Mouse (Mus musculus): ENCODE data around the gene Olfr1324.
"Not testable (repeated sequence)": the region's sequence is repeated elsewhere in the genome, so short reads cannot be mapped to it uniquely, and the experiment has no call there.

Gene Olfr1324

DNA sequence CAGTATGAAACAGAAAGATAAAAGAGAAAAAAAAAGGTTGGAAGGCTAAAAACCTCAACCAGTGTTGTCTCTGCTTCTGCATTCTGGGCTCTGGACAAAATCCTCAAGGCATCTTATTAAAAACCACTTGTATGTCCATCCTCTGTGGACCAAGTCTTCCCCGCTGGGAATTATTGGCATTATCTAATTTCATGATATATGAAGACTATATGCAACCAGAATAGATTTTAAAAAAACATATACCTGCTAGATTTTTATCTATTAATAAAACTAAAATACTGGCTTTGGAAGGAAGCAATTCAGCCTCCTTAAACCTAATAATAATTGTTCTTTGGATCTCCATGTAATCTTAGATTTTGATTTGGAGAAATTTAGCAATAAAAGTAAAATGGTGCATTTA is at the start of gene Olfr1324:
TSS of gene Olfr1324 (minus strand) at position 101 of the 400 bp plus-strand sequence.
- DNase-seq (ENCODE audit: inconsistent ontology term), result no peak

DNA sequence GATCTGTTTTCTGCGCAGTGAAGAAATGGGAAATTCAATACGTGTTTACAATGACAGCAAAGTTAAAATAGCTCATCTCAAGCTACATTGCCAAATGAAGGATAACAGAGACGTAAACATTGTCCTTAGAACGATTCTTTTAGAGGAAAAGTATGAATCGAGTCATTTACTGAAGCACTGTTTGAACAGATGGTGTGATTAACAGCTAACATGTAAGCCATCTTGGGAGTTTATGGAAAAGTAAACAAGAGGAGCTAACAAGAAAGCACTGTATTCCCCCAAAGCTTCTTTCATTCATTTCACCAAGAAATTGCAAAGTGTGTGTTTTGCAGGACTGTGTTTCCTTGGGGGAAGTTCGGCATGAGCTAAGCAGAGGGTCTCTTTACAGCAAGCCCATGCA is 42.0 kb upstream of the Olfr1324 start:
- DNase-seq (ENCODE audit: inconsistent ontology term), result not testable (repeated sequence)

DNA sequence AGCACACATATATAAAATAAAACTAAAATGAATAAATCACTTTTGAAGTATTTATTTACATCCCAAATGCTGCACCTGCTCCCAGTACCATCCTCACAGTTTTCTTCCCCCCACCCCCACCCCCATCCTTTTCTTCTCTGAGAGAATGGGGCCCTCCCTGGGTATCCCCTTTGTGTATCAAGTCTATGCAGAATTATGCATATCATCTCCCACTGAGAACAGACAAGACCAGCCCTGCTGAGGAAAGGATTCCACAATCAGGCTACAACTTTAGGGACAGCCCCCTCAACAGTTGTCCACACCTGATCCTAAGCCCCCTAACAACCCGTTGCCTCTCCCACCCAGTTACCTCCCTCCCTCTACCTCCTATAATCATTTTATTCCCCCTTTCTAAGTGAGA is 27.8 kb upstream of the Olfr1324 start:
- no peak for DNase-seq (ENCODE audit: inconsistent ontology term)

GRCm38 (mm10) chrX:50443352-50443751 is 15.1 kb upstream of the Olfr1324 start:
- no peak for DNase-seq (ENCODE audit: inconsistent ontology term)

DNA sequence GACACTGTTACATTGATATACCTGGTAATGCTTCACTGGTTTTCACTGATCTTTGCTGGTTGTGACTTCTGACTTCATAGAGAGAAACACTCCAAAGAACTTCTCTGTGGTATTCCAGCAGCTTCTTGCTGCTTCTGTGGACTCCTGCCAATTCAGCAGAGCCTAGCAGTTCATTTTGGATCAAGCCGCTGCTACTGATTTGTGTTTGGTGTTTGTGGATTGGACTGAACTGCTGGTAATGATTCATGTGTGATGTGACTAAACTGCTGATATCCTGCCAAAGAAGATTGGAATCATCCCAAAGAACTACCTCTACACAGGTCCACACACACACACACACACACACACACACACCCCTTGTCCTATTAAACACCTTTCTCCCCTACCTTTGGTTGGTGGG is 14.4 kb upstream of the Olfr1324 start:
- DNase-seq (ENCODE audit: inconsistent ontology term), result peak; percentile 12

- DNase-seq (ENCODE audit: inconsistent ontology term), result no peak
These were observed 4.2 kb upstream of the Olfr1324 start for GRCm38 (mm10) chrX:50432499-50432898.

DNA sequence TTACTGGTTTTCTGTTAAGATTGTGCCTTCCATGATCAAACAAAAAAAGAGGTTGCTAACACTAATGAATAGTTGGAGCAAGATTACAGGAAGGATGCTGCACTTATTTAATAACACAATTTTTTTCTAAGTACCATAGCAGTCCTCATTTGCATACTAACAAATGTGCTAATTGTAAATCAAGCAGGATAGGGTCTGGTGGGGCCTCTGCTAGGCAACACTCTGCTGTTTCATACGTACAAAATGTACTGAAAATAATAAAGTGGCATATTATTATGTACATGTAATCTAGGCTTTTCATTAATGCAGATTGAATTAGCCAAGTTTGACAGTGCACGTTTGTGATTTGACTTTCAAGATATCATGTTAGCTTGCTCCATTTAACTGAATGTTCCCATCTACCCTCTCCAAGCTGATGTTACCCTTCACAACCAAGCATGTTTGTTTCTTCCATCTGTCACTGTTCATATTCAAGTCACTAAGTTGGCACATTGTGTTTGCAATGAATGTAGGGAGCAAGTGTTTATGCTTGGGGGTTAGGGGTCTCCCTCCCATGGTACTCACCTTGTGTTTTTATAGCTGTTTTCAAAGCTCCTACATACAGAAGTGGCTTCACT is 478 bp downstream of the Olfr1324 start:
- no peak for DNase-seq (ENCODE audit: inconsistent ontology term)

- no peak for DNase-seq (ENCODE audit: inconsistent ontology term)
These were observed 2.3 kb downstream of the Olfr1324 start for GRCm38 (mm10) chrX:50425899-50426436.

DNA sequence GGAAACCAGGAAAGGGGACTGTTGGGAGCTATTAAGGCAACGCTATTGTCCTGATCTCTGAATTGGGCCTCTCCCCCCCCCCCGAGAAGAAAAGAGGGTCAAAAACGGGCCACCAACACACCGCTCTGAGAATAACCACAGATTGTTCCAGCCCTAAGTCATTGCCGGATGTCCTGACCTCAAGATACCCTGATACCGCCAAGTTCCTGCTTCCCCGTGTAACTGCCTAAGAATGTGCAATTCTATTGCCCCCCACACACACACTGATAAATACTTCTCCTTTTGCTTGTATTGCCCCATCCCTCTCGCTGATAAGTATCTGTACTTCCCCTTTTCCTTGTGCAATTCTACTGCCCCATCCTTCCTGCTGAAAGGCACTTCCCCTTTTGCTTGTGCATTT is 17.9 kb downstream of the Olfr1324 start:
- DNase-seq (ENCODE audit: inconsistent ontology term), result not testable (repeated sequence)

GRCm38 (mm10) chrX:50390616-50391015 is 37.7 kb downstream of the Olfr1324 start:
- DNase-seq (ENCODE audit: inconsistent ontology term), result not testable (repeated sequence)

DNA sequence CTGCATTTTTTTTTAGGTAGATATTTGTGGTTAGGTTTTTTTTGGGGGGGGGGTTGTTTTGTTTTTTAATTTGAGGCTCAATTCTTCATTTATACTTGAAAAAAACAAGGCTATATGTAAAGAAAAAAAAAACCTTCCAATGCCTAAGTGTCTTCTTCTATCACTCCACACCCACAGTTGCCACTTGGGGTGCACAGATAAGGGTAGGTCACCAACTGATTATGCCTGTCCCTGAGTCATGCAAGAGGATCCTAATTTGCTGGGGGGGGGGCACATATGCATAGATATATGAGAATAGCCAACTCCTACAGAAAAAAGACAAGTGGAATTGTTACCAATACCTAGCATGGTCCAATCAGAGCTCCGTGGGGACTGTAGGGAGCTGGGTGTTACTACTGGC is 53.3 kb downstream of the Olfr1324 start:
- no peak for DNase-seq (ENCODE audit: inconsistent ontology term)
